Mouse (Mus musculus) regulatory T cell (primary cell): ENCODE results near the gene Tex21.
"Not testable (repeated sequence)": the region's sequence is repeated elsewhere in the genome, so short reads cannot be mapped to it uniquely, and the experiment has no call there.

Experiments
- in situ Hi-C: fragments of 300-600 bp; cut with MboI, MseI; formaldehyde crosslinking; loops from one replicate; pipeline ENCODE4 v1.15.1; 2025; ENCODE audit warnings: high pct_unique_total_duplicates

Tex21 gene

DNA sequence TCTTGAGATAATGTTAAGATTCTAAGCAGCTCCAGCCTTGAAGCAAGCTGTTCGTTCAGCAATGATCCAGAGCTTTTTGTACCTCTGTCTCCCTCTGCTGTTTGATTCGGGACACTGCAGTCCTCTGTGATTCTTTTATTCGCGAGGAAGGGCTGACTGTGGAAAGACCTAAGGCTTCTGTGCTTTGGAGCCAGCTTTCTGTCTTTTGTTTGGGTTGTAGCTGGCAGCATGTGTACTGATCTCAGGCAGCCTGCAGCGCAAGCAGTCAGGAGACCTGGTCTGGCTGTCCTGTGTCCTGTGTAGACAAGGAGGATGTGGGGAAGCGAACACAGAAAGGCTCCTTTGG lies 49.9 kb downstream of the Tex21 start:
- in situ Hi-C loops = no loop called here

DNA sequence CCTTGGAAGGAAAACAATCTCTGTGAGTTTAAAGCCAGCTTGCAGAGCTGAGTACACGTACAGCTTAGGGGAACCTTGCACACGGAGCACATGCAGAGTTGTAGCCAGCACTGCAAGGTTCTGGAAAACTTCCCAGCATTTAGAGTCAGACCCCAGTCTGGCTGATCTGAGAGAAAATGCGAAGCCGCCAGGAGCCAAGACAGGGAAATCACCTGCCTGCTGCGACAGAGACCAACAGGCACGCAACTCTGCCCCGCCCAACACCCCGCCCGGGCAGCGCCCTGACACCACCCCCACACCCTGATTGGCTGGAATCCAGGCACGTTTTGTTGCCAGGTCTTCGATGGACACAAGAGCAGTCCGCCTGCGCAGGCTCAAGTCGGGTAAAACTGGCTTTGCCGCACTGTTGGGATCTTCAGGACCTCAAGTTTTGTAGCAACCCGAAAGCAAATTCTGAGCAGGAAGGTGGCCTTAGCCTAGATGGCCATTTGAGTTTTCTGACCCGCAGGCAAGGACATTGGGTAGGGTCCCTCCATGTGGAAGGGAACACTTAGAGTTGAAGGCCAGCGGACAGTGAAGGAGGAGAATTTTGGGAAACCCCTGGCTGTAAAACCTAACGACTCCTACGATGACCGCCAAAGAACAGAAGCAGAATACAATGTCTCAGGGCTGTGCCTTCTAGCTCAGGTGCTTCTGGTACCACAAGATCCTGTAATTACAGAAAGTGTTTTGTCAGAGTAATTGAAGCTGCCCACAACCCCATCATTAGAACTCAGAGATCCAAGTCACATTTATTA lies 50.4 kb downstream of the Tex21 start:
- in situ Hi-C loops = no loop called here

DNA sequence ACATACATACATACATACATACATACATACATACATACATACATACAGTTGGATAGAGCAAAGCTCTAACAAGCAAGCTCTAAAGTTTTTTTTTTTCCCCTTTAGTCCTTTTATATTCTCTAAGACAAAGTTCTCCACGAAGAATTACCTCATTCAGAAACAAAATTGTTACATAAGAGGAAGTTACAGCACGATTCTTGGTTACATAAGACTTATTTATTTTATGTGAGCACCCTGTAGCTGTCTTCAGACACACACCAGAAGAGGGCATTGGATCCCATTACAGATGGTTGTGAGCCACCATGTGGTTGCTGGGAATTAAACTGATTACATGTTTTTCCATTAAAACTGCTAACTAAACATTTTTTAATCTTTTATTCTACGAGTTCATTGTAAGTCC lies 52.0 kb downstream of the Tex21 start:
- in situ Hi-C loops = loop anchor here (5.0 kb wide), 2 partner anchors 182 to 407 kb away; no protein-coding TSS in a partner anchor

DNA sequence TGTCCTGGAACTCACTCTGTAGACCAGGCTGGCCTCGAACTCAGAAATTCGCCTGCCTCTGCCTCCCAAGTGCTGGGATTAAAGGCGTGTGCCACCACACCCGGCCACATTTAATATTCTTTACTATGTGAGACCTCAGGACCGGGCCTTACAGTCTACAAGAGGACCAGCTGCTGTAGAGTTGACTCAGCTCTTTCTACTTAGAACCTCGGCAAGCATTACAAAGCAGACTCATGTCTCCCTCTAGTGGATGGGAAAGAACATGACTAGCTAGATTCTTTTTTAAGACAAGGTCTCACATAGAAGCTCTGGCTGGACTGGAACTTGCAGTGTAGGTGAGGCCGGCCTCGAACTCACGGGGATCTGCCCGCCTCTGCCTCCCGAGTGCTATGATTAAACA lies 55.6 kb downstream of the Tex21 start:
- in situ Hi-C loops = loop anchor here (5.0 kb wide), 2 partner anchors 179 to 404 kb away; no protein-coding TSS in a partner anchor

DNA sequence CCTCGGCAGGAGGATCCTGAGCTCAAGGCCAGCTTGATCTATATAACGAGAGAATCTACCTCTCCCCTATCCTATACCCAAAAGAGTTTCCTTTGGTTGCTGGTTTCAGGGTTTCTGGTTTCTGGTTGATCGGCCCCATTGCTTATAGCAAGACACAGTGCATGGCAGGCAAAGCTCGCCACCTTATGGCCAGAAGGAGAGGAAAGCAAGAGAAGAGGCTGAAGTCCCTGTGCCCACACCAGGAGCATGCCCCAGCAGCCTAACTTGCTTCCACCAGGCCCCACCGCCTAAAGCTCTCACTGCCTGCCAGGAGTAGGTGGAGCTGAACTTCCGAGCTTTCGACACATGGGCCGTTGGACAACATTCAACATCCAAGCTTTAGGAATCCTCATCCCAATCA lies 58.7 kb downstream of the Tex21 start:
- in situ Hi-C loops = no loop called here

DNA sequence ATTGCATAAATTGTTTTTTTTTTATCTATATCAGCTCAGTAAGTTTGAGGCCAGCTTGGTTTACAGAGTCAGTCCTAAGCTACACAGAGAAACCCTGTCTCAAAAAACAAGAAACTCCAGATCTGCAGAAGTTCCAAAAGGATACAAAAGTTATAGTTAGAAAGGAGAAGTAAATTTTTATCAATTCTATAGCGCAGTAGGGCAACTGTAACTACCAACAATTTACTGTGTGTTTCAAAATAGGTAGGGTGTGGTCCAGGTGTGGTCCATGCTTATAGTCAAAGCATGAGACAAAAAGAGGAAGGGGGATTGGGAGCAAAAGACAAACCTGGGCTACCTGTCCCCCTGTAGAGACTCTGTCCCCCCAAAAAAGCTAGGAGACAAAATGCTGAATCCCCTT lies 60.1 kb downstream of the Tex21 start:
- in situ Hi-C loops = no loop called here

DNA sequence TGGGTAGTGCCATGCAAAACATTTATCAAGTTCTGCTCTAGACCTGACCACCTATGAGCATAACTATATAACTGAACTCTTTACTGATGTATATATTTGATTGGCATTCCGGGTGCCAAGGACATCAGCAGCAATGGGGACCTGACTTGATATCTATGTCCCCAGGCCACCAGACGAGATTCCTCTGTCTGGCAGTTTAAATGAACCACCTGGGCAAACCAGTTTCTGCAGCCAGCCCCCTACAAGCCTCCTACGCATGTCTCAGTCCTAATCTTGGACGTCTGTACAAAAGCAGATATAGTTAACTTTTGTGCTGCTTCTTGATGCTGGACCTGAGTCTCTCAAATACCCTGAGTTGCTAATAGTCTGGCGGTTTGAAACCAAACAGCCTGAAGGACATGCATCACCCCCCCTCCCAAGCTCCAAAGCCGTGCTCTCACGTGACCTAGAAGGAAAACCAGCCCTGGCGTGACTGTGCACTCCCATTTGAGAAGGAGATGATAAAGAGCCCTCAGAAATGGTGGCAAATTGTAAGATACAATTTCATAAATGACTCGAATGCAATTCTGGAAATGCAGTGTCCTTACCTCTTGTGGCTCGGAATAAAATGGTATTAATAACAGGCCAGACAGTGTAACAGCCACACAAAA lies 61.3 kb downstream of the Tex21 start:
- in situ Hi-C loops = no loop called here

DNA sequence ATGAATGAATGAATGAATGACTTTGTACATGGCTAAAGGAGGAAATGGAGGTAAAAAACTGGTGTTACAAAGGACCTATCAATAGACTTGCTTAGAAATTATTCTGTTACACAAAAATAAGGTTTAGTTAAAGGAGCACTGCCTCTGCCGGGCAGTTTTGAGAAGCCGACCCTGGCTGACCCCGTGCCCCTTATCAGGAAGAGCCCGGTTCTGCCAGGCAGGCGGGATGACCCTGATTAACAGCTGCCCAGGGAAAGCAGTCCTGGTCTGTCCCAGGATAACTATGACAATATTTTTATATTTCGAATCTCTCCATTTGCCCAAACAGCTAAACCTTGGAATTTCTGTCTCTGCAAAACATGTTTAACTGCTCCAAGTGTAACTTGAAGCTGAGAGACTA lies 62.3 kb downstream of the Tex21 start:
- in situ Hi-C loops = no loop called here

DNA sequence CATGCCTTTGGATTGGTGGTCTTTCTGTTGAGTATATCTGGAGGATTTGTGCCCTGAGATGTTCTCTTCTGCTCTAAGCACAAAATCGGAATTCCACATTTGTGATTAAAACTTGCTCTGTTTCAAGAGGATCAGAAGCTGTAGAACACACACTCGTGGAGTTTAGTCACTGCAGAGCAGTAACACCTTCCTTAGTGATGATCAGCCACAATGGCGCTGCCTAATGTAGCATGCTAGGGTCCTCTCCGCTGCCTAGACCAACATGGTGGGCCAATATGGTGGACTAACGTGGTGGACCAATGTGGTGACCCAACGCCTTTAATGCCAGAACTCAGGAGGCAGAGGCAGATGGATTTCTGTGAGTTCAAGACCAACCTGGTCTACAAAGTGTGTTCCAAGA lies 63.7 kb downstream of the Tex21 start:
- in situ Hi-C loops = no loop called here

DNA sequence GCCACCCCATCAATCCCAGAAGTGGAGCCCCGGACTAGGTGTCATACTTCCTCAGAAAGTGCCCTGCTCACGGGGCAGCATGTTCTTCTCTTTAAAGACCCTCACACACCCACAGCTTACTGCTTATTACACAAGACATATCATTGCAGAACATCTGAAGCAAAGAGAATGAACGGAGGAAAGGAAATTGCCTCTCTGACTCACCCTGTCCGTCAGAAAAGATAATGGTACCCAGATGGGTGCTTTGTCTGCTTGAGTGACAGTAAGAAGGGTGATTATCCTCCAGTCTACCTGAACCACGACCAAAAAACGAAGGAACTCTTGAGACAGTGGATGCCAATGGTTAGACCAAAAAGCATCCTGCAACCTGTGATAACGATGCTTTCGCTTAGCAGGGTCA lies 65.1 kb downstream of the Tex21 start:
- in situ Hi-C loops = no loop called here

DNA sequence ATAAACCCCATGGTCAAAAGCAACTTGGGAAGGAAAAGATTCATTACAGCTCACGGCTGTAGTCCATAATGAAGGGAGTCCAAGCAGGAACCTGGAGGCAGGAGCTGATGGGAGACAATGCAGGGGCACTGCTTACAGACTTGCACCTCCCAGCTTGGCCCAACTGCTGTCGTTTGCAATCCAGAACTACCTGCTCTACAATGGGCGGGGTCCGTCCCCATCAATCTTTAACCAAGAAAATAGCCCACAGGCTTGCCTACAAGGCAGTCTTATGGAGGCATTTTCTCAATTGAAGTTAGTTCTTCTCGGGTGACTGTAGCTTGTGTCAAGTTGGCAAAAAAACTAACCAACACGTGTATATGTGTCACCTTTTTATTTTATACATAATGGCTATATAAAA lies 66.1 kb downstream of the Tex21 start:
- in situ Hi-C loops = no loop called here

DNA sequence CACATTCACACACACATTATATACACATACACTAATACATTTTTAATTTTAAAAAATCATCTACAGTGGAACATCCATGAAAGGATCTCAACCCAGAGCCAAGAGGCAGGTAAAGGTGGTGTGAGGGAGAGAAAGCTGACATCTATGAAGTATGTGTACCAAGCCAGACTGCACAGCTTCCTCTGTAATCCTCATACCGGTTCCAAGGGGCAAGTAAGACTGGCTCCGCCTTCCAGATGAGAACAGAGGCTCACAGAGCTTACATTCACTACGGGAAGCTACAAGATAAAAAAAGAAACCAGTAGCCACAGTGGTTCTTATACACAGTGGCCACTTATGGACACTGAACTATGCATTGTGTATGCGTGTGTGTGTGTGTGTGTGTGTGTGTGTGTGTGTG lies 67.0 kb downstream of the Tex21 start:
- in situ Hi-C loops = no loop called here

DNA sequence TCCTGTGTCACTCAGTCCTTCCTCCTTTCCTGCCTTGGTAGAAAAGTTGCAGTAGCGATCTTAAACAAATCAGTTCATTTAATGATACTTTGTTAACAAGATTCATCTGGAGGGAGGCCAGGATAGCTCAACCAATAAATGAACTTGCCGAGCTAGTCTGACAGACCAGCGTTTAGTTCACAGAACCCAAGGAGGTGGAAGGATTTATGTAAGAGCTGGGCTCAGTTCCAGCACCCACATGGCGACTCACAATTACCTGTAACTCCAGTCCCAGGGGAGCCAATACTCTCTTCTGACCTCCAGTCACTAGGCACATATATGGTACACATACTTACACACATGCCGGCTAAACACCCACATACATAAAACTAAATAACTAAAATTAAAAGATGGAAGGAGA lies 67.5 kb downstream of the Tex21 start:
- in situ Hi-C loops = no loop called here

DNA sequence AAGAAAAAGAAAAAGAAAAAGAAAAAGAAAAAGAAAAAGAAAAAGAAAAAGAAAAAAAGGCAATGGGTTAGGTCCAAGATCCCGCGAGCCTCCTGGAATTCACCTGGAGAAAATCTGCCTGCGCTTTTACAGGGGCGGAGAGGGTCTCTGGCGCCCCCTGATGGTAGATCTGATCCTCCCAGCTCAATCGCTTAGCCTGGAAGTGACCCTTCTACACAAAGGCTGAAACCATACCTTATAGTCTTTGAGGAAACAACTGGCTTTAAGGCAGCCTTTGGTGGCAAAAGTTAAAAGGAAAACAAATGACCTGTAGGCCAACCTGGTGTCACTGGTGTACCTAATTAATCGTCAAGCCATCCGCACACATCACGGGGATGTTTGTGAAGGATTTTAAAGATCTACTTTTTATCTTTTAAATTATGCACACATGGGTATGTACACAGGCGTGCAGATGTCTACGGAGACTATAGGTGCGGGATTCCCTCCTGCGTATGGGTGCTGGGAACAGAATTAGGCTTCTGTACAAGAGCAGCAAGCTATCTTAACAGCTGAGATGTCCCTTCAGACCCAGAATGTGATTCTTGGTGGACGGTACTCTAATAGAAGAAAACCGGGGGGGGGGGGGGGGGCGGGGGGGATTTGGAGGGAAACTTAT lies 68.6 kb downstream of the Tex21 start:
- in situ Hi-C loops = no loop called here

DNA sequence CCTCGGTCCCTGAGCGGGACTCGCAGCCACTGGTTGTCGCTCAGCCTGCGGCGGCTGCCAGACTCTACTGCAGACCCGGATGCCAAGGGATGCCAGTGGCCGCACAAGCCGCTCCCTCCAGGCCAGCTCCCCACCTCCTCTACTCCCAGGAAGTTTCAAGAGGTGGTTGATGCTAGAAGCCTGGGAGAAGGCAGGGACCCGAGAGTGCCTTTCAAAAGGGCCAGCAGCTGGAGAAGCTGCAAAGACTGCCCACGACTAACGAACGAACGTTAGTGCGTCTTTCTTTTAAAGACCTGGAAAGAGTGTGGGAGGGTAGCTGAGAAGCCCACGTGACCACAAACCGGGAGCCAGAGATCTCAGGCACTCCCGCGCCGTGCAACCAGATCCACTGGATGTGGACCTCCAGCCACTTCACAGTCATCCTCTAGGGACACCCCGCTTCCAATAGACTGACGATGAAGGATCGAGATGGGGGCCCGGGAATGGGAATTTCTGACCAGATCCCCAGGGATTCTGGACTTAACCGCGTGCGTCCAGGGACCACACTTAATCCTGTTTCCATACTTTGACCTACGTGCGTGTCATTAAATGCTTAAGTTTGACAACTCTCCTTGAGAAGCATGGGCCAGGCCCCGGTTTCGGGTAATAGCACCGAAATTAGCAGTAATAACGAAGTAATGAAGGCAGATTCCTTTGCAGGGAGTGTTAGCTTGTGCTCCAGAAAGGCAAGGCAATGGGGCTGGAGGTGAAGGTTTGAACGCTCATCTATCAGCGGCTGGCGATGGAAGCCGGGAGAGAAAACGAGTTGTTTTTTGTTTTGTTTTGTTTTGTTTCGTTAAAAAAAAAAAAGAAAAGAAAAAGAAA lies 69.3 kb downstream of the Tex21 start, which contains the start of gene Esr2:
Gene Esr2, minus strand, starts transcription at position 260 of the 864 bp plus-strand sequence.
- in situ Hi-C loops = no loop called here

DNA sequence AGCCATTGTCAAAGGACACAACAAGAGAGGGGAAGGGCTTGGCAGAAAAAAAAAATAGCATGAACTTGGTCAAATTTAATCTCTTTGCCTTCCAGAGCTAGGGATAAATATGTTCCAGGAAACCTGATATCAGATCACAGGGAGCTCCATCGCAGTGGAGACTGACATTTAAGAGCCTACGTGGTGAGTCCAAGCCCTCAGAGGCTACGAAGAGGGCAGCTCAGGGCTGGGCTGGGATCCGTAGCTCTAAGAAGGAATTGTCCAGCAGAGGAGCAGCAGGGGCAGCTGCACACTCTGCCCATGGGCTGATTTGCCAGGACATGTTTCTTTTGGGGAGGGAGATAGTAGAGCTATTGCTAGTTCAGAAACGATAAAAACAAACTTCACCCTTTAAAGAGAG lies 80.9 kb downstream of the Tex21 start:
- in situ Hi-C loops = no loop called here

DNA sequence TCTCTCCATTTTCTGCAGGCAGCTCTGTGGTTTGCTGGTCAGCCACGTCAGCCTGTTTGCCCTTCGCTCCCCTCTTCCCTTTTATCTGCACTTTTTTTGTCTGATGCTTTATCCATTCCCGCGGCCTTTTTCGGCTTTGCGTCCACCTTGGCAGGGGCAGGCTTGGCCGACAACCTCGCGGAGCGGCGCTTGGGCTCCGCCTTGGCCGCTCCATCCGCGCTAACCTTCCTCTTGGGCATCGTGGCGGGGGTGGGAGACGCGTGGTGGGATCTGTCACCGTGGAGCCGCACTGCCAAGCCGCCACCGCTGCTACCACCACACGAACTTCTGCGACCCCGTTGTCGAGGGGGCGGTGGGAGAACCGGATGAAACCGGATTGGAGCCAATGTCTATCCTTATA lies 94.2 kb downstream of the Tex21 start:
- in situ Hi-C loops = not testable (repeated sequence)
